Comparison of ENCODE assay signal across 13 mouse cellular contexts in the genomic region with DNA sequence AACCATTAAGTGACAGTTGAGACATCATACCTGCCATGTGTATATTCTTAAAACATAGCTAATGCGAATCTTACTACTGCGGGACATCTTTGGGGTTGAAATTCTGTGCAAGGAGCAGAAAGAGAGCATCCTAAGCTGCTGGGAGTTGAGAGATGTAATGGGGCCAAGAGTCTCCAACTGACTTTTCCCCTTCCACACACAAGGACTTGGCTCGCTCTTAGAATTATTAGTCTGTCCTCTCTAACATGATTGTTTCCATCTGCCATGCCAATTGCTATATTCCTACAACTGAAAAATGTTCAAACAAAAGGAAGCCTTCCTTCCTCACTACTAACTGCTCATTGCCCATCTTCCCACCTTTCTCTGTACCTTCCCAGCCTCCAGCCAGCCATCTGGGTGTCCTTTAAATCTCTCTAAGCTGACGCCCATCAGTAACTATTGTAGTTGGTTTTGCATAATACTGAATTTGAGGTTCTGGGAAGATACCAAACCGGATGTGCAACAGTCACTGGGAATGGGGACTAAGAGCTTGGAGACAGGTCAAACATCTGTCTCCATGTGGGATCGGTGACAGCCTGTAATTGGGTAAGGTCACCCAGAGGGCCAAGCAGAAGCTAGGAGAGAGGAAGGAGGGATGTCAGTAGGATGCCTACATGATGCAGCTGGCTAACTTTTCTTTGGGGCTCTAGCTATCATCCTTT.
A peak's percentile ranks its signal among the peaks of the same experiment; 100 is the strongest.
DNase-seq lines count a peak whose midpoint lies in the region; ATAC-seq and TF ChIP-seq lines count a peak whose summit lies in the region.
"Had no signal": no experiment of that assay in that cellular context is flagged by ENCODE, and none has a peak within 500 bp of the region (broad histone marks: within the 10 kb centered on the region; RNA-seq: fewer than 3 reads in every experiment).

No protein-coding gene starts in this region.

- peak; percentile 57 for DNase-seq in kidney, adult 2 months
- DNase-seq in heart, postnatal 10 days: peak; percentile 71 to 75
- DNase-seq in kidney, postnatal 36 days: peak; percentile 24 to 36
- DNase-seq in midbrain, postnatal 0 days (ENCODE audit: low spot score): no peak
- no peak for DNase-seq in right cerebral cortex, adult 2 months (ENCODE audit: low spot score in 2 of 2)
- DNase-seq: cerebellum, adult 8-10 months; left cerebral cortex, postnatal 4 days had no signal

- H3K9ac ChIP-seq in kidney, embryonic 16.5 days (replicated peaks; ENCODE audit: low read length): no peak overlapping the region
- H3K9ac ChIP-seq in stomach, embryonic 15.5 days: no peak overlapping the region
- no peak overlapping the region for H3K9ac ChIP-seq in midbrain, postnatal 0 days (replicated peaks; ENCODE audit: low read length, poor library complexity, severe bottlenecking)
- H3K9ac ChIP-seq in liver, embryonic 12.5 days: no peak overlapping the region
- H3K9ac ChIP-seq: liver, embryonic 15.5 days had no signal

- no peak overlapping the region for H3K4me3 ChIP-seq in kidney, adult 2 months (ENCODE audit: insufficient read depth, low read depth, low read length)
- H3K4me3 ChIP-seq in kidney, embryonic 16.5 days (ENCODE audit: low read length): no peak overlapping the region
- H3K4me3 ChIP-seq in stomach, embryonic 15.5 days (replicated peaks): no peak overlapping the region
- no peak overlapping the region for H3K4me3 ChIP-seq in midbrain, postnatal 0 days (ENCODE audit: low read depth, low read length)
- H3K4me3 ChIP-seq in liver, embryonic 12.5 days: no peak overlapping the region
- H3K4me3 ChIP-seq: layer of hippocampus, adult 2 months; liver, embryonic 15.5 days; midbrain, embryonic 10.5 days had no signal

- intact Hi-C loops in heart, postnatal 10 days (cut with DNase I): no loop called here

- no peak overlapping the region for H3K4me2 ChIP-seq in kidney, embryonic 16.5 days (replicated peaks; ENCODE audit: low read depth, low read length)
- no peak overlapping the region for H3K4me2 ChIP-seq in stomach, embryonic 15.5 days
- no peak overlapping the region for H3K4me2 ChIP-seq in midbrain, postnatal 0 days (ENCODE audit: low read depth, low read length, poor library complexity, severe bottlenecking)
- no peak overlapping the region for H3K4me2 ChIP-seq in liver, embryonic 12.5 days
- H3K4me2 ChIP-seq: liver, embryonic 15.5 days had no signal

- no peak; the same call in 1 of the 2 replicates for ATAC-seq in kidney, embryonic 16.5 days (ENCODE audit: low FRiP score, low TSS enrichment)
- peak; percentile 53; the same call in 1 of the 2 replicates for ATAC-seq in stomach, embryonic 15.5 days (ENCODE audit: insufficient read depth, low FRiP score, low read depth)
- no peak for ATAC-seq in midbrain, postnatal 0 days (ENCODE audit: low FRiP score)
- no peak for ATAC-seq in liver, embryonic 12.5 days

- no peaks in the 10 kb centered on the region for H3K27me3 ChIP-seq in kidney, adult 2 months (replicated peaks; ENCODE audit: control insufficient read depth, insufficient read depth, low read length)
- H3K27me3 ChIP-seq in kidney, embryonic 16.5 days (ENCODE audit: insufficient read depth, low read length): no peaks in the 10 kb centered on the region
- no peaks in the 10 kb centered on the region for H3K27me3 ChIP-seq in stomach, embryonic 15.5 days (replicated peaks)
- no peaks in the 10 kb centered on the region for H3K27me3 ChIP-seq in midbrain, postnatal 0 days (ENCODE audit: insufficient read depth, low read length)
- H3K27me3 ChIP-seq in liver, embryonic 12.5 days (replicated peaks): no peaks in the 10 kb centered on the region
- H3K27me3 ChIP-seq: liver, embryonic 15.5 days had no signal

- H3K27ac ChIP-seq in kidney, adult 2 months (ENCODE audit: insufficient read depth, low read depth, low read length): peak overlapping the region; percentile 54
- no peak overlapping the region for H3K27ac ChIP-seq in kidney, embryonic 16.5 days (ENCODE audit: low read length)
- H3K27ac ChIP-seq in stomach, embryonic 15.5 days: peak overlapping the region; percentile 48; the same call in 1 of the 2 replicates
- no peak overlapping the region for H3K27ac ChIP-seq in midbrain, postnatal 0 days (ENCODE audit: low read depth, low read length)
- H3K27ac ChIP-seq in liver, embryonic 12.5 days: no peak overlapping the region
- H3K27ac ChIP-seq: layer of hippocampus, adult 2 months; liver, embryonic 15.5 days; midbrain, embryonic 10.5 days had no signal

- H3K9me3 ChIP-seq in kidney, embryonic 16.5 days (ENCODE audit: low read length): no peaks in the 10 kb centered on the region
- H3K9me3 ChIP-seq in stomach, embryonic 15.5 days: no peaks in the 10 kb centered on the region
- no peaks in the 10 kb centered on the region for H3K9me3 ChIP-seq in midbrain, postnatal 0 days (ENCODE audit: low read length)
- no peaks in the 10 kb centered on the region for H3K9me3 ChIP-seq in liver, embryonic 12.5 days (replicated peaks)
- H3K9me3 ChIP-seq: liver, embryonic 15.5 days; midbrain, embryonic 10.5 days had no signal

- 65% methylated on average over 6 of the region's 6 CpGs for WGBS in kidney, adult 2 months
- WGBS in kidney, embryonic 16.5 days: 65% methylated on average over 6 of the region's 6 CpGs
- 61% methylated on average over 6 of the region's 6 CpGs for WGBS in stomach, embryonic 15.5 days
- 87% methylated on average over 6 of the region's 6 CpGs for WGBS in midbrain, postnatal 0 days
- WGBS in liver, embryonic 12.5 days (ENCODE audit: insufficient replicate concordance): 76% methylated on average over 6 of the region's 6 CpGs

- no peak for TF ChIP-seq POLR2A in kidney, adult 2 months (IDR thresholded peaks at IDR 0.05; ENCODE audit: low read depth, low read length)

- no peaks in the 10 kb centered on the region for H3K4me1 ChIP-seq in kidney, adult 2 months (ENCODE audit: control insufficient read depth, insufficient read depth, low read length)
- no peaks in the 10 kb centered on the region for H3K4me1 ChIP-seq in kidney, embryonic 16.5 days (ENCODE audit: insufficient read depth, low read length)
- H3K4me1 ChIP-seq in stomach, embryonic 15.5 days: no peaks in the 10 kb centered on the region
- no peaks in the 10 kb centered on the region for H3K4me1 ChIP-seq in midbrain, postnatal 0 days (ENCODE audit: insufficient read depth, low read length)
- H3K4me1 ChIP-seq in liver, embryonic 12.5 days: no peaks in the 10 kb centered on the region
- H3K4me1 ChIP-seq: liver, embryonic 15.5 days; midbrain, embryonic 10.5 days had no signal

- TF ChIP-seq CTCF in kidney, adult 2 months (conservative IDR thresholded peaks at IDR 0.05; ENCODE audit: insufficient read depth, insufficient read length, low read depth, low read length): no peak
- TF ChIP-seq CTCF in midbrain, postnatal 0 days (IDR thresholded peaks at IDR 0.05): no peak

- peaks cover 28% of the 10 kb centered on the region for H3K36me3 ChIP-seq in kidney, adult 2 months (ENCODE audit: control insufficient read depth, insufficient read depth, low read length)
- H3K36me3 ChIP-seq in kidney, embryonic 16.5 days (ENCODE audit: insufficient read depth, low read length): peaks cover 27% of the 10 kb centered on the region
- 0 out of 2 replicates have a peak, but pooled peaks cover under 1% of the 10 kb centered on the region for H3K36me3 ChIP-seq in stomach, embryonic 15.5 days
- H3K36me3 ChIP-seq in midbrain, postnatal 0 days (ENCODE audit: insufficient read depth, low read length): no peaks in the 10 kb centered on the region
- H3K36me3 ChIP-seq in liver, embryonic 12.5 days: peaks cover 46% of the 10 kb centered on the region

Comparison
In these comparisons a context has a peak if more than half of its experiments do, and no peak if none do; other contexts are left out.
1. H3K27ac ChIP-seq: peak in kidney, adult 2 months (single experiment) and stomach, embryonic 15.5 days (single experiment); none in kidney, embryonic 16.5 days (single experiment), midbrain, postnatal 0 days (single experiment) and liver, embryonic 12.5 days (single experiment).
2. DNase-seq: peak in kidney, adult 2 months (single experiment), heart, postnatal 10 days (2 of 2) and kidney, postnatal 36 days (2 of 2); none in midbrain, postnatal 0 days (single experiment) and right cerebral cortex, adult 2 months (0 of 2).